Mouse (Mus musculus): ENCODE data around the gene Tbx2. TPM values are rescaled to one million over a fixed set of nuclear protein-coding genes. Genes with fewer than 3 reads are reported as not detected.

The Tbx2 gene
- polyA plus RNA-seq, 1 experiment from 2014 or later = 5.2 TPM

- no peak for ATAC-seq (ENCODE audit: low FRiP score, low TSS enrichment)
- no peaks in the 10 kb centered on the region for H3K27me3 ChIP-seq (ENCODE audit: control insufficient read depth, insufficient read depth, low read length)
- WGBS = 66% methylated on average over 7 of the region's 7 CpGs
- no peak overlapping the region for H3K9ac ChIP-seq (ENCODE audit: low read length)
- H3K9me3 ChIP-seq (ENCODE audit: control insufficient read depth, low read length) = no peaks in the 10 kb centered on the region
- peaks cover 4% of the 10 kb centered on the region; the same call in 1 of the 2 replicates for H3K4me1 ChIP-seq (replicated peaks; ENCODE audit: control insufficient read depth, insufficient read depth)
- no peak for TF ChIP-seq CTCF (IDR thresholded peaks at IDR 0.05; ENCODE audit: low read depth)
- TF ChIP-seq EP300 (optimal IDR thresholded peaks at IDR 0.05) = no peak
- no peak overlapping the region for H3K4me2 ChIP-seq (replicated peaks; ENCODE audit: low read depth)
- H3K27ac ChIP-seq (replicated peaks) = no peak overlapping the region
- H3K36me3 ChIP-seq (ENCODE audit: control insufficient read depth, insufficient read depth, low read length) = no peaks in the 10 kb centered on the region; the same call in 1 of the 2 replicates
- H3K4me3 ChIP-seq (ENCODE audit: low read depth, low read length) = no peak overlapping the region
- no peak for DNase-seq (ENCODE audit: low spot score)
Measured at GRCm38 (mm10) chr11:85825823-85826222, 6.5 kb upstream of the Tbx2 start.

GRCm38 (mm10) chr11:85827342-85827741 is 5.0 kb upstream of the Tbx2 start:
- WGBS = 44% methylated on average over 9 of the region's 9 CpGs
- ATAC-seq (ENCODE audit: low FRiP score, low TSS enrichment) = no peak
- H3K4me1 ChIP-seq (replicated peaks; ENCODE audit: control insufficient read depth, insufficient read depth) = peaks cover 8% of the 10 kb centered on the region; the same call in 1 of the 2 replicates
- DNase-seq (ENCODE audit: low spot score) = no peak
- H3K27me3 ChIP-seq (ENCODE audit: control insufficient read depth, insufficient read depth, low read length) = no peaks in the 10 kb centered on the region
- no peak overlapping the region for H3K9ac ChIP-seq (ENCODE audit: low read length)
- no peaks in the 10 kb centered on the region for H3K9me3 ChIP-seq (ENCODE audit: control insufficient read depth, low read length)
- no peak overlapping the region for H3K4me2 ChIP-seq (replicated peaks; ENCODE audit: low read depth)
- no peak overlapping the region for H3K4me3 ChIP-seq (ENCODE audit: low read depth, low read length)
- no peaks in the 10 kb centered on the region; the same call in 1 of the 2 replicates for H3K36me3 ChIP-seq (ENCODE audit: control insufficient read depth, insufficient read depth, low read length)
- TF ChIP-seq CTCF (IDR thresholded peaks at IDR 0.05; ENCODE audit: low read depth) (no peak), EP300 (optimal IDR thresholded peaks at IDR 0.05) (no peak)
- no peak overlapping the region; the same call in 1 of the 2 replicates for H3K27ac ChIP-seq (replicated peaks)

GRCm38 (mm10) chr11:85828691-85829519 is 3.4 kb upstream of the Tbx2 start:
- H3K9me3 ChIP-seq (ENCODE audit: control insufficient read depth, low read length) = no peaks in the 10 kb centered on the region
- H3K4me3 ChIP-seq (ENCODE audit: low read depth, low read length) = peak overlapping the region; percentile 13; the same call in 1 of the 2 replicates
- peak overlapping the region; percentile 63; the same call in 1 of the 2 replicates for H3K27ac ChIP-seq (replicated peaks)
- ATAC-seq (ENCODE audit: low FRiP score, low TSS enrichment) (no peak), DNase-seq (ENCODE audit: low spot score) (no peak)
- peak overlapping the region; percentile 56 for H3K4me2 ChIP-seq (replicated peaks; ENCODE audit: low read depth)
- no peaks in the 10 kb centered on the region for H3K27me3 ChIP-seq (ENCODE audit: control insufficient read depth, insufficient read depth, low read length)
- no peak for TF ChIP-seq CTCF (IDR thresholded peaks at IDR 0.05; ENCODE audit: low read depth)
- no peak for TF ChIP-seq EP300 (optimal IDR thresholded peaks at IDR 0.05)
- H3K4me1 ChIP-seq (replicated peaks; ENCODE audit: control insufficient read depth, insufficient read depth) = peaks cover 8% of the 10 kb centered on the region; the same call in 1 of the 2 replicates
- no peaks in the 10 kb centered on the region for H3K36me3 ChIP-seq (ENCODE audit: control insufficient read depth, insufficient read depth, low read length)
- WGBS = 42% methylated on average over 38 of the region's 38 CpGs
- H3K9ac ChIP-seq (ENCODE audit: low read length) = peak overlapping the region; percentile 31; the same call in 1 of the 2 replicates

- H3K4me3 ChIP-seq (ENCODE audit: low read depth, low read length) = peak overlapping the region; percentile 27
- ATAC-seq (ENCODE audit: low FRiP score, low TSS enrichment) (no peak), DNase-seq (ENCODE audit: low spot score) (no peak)
- H3K4me2 ChIP-seq (replicated peaks; ENCODE audit: low read depth) = peak overlapping the region; percentile 56
- H3K27ac ChIP-seq (replicated peaks) = peak overlapping the region; percentile 63
- no peaks in the 10 kb centered on the region for H3K36me3 ChIP-seq (ENCODE audit: control insufficient read depth, insufficient read depth, low read length)
- peak overlapping the region; percentile 53 for H3K9ac ChIP-seq (ENCODE audit: low read length)
- TF ChIP-seq CTCF (IDR thresholded peaks at IDR 0.05; ENCODE audit: low read depth) (no peak; the same call in 1 of the 2 replicates), EP300 (optimal IDR thresholded peaks at IDR 0.05) (no peak)
- H3K27me3 ChIP-seq (ENCODE audit: control insufficient read depth, insufficient read depth, low read length) = no peaks in the 10 kb centered on the region
- H3K4me1 ChIP-seq (replicated peaks; ENCODE audit: control insufficient read depth, insufficient read depth) = peaks cover 8% of the 10 kb centered on the region; the same call in 1 of the 2 replicates
- H3K9me3 ChIP-seq (ENCODE audit: control insufficient read depth, low read length) = no peaks in the 10 kb centered on the region
- 13% methylated on average over 58 of the region's 61 CpGs for WGBS
Measured at GRCm38 (mm10) chr11:85829520-85830440, 2.6 kb upstream of the Tbx2 start.

GRCm38 (mm10) chr11:85830901-85831341 is 1.4 kb upstream of the Tbx2 start:
- Histone ChIP-seq H3K36me3 (ENCODE audit: control insufficient read depth, insufficient read depth, low read length) (no peaks in the 10 kb centered on the region), H3K9me3 (ENCODE audit: control insufficient read depth, low read length) (no peaks in the 10 kb centered on the region), H3K27me3 (ENCODE audit: control insufficient read depth, insufficient read depth, low read length) (no peaks in the 10 kb centered on the region), H3K27ac (replicated peaks) (no peak overlapping the region), H3K4me1 (replicated peaks; ENCODE audit: control insufficient read depth, insufficient read depth) (peaks cover 8% of the 10 kb centered on the region; the same call in 1 of the 2 replicates), H3K9ac (ENCODE audit: low read length) (no peak overlapping the region), H3K4me3 (ENCODE audit: low read depth, low read length) (peak overlapping the region; percentile 60; the same call in 1 of the 2 replicates), H3K4me2 (replicated peaks; ENCODE audit: low read depth) (peak overlapping the region; percentile 36)
- peak; percentile 60 for TF ChIP-seq CTCF (IDR thresholded peaks at IDR 0.05; ENCODE audit: low read depth)
- no peak for TF ChIP-seq EP300 (optimal IDR thresholded peaks at IDR 0.05)
- no peak for ATAC-seq (ENCODE audit: low FRiP score, low TSS enrichment)
- no peak for DNase-seq (ENCODE audit: low spot score)
- 34% methylated on average over 17 of the region's 17 CpGs for WGBS
